Mouse (Mus musculus): ENCODE data around the gene Fgfr1op.
"Not testable (repeated sequence)": the region's sequence is repeated elsewhere in the genome, so short reads cannot be mapped to it uniquely, and the experiment has no call there.

The Fgfr1op gene

GRCm38 (mm10) chr17:8164701-8165607, at the start of gene Fgfr1op:
Gene Fgfr1op (plus strand): TSS chr17:8165501.
- DNase-seq, result peak; percentile 64 to 81

GRCm38 (mm10) chr17:8116378-8116777, 48.9 kb upstream of the Fgfr1op start:
- DNase-seq, result peak; percentile 30 to 37

- not testable (repeated sequence) for DNase-seq
These were observed 48.4 kb upstream of the Fgfr1op start for GRCm38 (mm10) chr17:8116928-8117327.

- not testable (repeated sequence) for DNase-seq
These were observed 42.3 kb upstream of the Fgfr1op start for GRCm38 (mm10) chr17:8122974-8123373.

- not testable (repeated sequence) for DNase-seq
These were observed 40.7 kb upstream of the Fgfr1op start for GRCm38 (mm10) chr17:8124586-8124985.

GRCm38 (mm10) chr17:8128326-8128993, 36.8 kb upstream of the Fgfr1op start:
- DNase-seq, result not testable (repeated sequence)

- not testable (repeated sequence) for DNase-seq
These were observed 35.7 kb upstream of the Fgfr1op start for GRCm38 (mm10) chr17:8129578-8129977.

GRCm38 (mm10) chr17:8130849-8131248, 34.5 kb upstream of the Fgfr1op start:
- DNase-seq, result not testable (repeated sequence)

- DNase-seq, result not testable (repeated sequence)
These were observed 27.2 kb upstream of the Fgfr1op start for GRCm38 (mm10) chr17:8138116-8138515.

GRCm38 (mm10) chr17:8140210-8140609, 25.1 kb upstream of the Fgfr1op start:
- DNase-seq, result not testable (repeated sequence)

- not testable (repeated sequence) for DNase-seq
These were observed 21.3 kb upstream of the Fgfr1op start for GRCm38 (mm10) chr17:8143802-8144673.

- peak in 1 of 2 experiments; percentile 25 for DNase-seq
These were observed 18.4 kb upstream of the Fgfr1op start for GRCm38 (mm10) chr17:8146931-8147330.

- DNase-seq, result peak; percentile 44 to 65
These were observed 17.6 kb upstream of the Fgfr1op start, which contains the start of the genes Gm49673 and Rnaset2a for GRCm38 (mm10) chr17:8147439-8148316. Gene Gm49673 (minus strand): TSS chr17:8147788. Gene Rnaset2a (minus strand): TSS chr17:8148097.

- not testable (repeated sequence) for DNase-seq
These were observed 10.3 kb upstream of the Fgfr1op start for GRCm38 (mm10) chr17:8155010-8155409.

GRCm38 (mm10) chr17:8155982-8156381, 9.3 kb upstream of the Fgfr1op start:
- DNase-seq, result not testable (repeated sequence)

- not testable (repeated sequence) for DNase-seq
These were observed 6.7 kb upstream of the Fgfr1op start for GRCm38 (mm10) chr17:8158627-8159026.

- peak; percentile 57 to 58 for DNase-seq
These were observed 4.3 kb upstream of the Fgfr1op start for GRCm38 (mm10) chr17:8160969-8161368.

GRCm38 (mm10) chr17:8165608-8165945, 276 bp downstream of the Fgfr1op start:
- peak; percentile 57 to 67 for DNase-seq

GRCm38 (mm10) chr17:8165977-8166376, 676 bp downstream of the Fgfr1op start:
- not testable (repeated sequence) for DNase-seq

GRCm38 (mm10) chr17:8166454-8166853, 1.2 kb downstream of the Fgfr1op start:
- DNase-seq, result not testable (repeated sequence)

- DNase-seq, result not testable (repeated sequence)
These were observed 2.1 kb downstream of the Fgfr1op start for GRCm38 (mm10) chr17:8167436-8167835.
